Mouse (Mus musculus): ENCODE data around the gene Cacna2d2. TPM values are rescaled to one million over a fixed set of nuclear protein-coding genes. Genes with fewer than 3 reads are reported as not detected.

Gene Cacna2d2
- polyA plus RNA-seq, 2 experiments, result 0.29 to 9.3 TPM

DNA sequence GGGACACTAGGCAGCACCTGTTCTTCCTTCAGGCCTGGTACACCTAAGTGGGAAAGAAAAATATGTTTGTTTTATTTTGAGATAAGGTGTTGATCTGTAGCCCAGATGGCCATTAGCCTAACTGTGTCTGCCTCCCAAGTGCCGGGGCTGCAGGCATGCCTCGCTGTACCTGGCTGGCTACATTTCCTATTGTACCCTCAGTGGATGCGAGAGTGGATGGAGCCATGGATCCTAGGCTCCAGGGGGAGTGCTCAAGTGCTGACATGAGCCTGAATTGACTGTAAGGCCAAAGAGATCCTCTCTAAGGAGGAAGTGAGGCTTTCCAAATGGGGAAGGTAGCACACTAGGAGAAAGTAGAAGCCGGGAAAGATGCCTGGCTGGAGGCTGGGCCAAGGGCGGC is 148.5 kb downstream of the Cacna2d2 start:
- ATAC-seq (ENCODE audit: low FRiP score, low read depth), result no peak
- no peaks in the 10 kb centered on the region for H3K9me3 ChIP-seq (ENCODE audit: control insufficient read depth, low read length)
- H3K4me1 ChIP-seq (ENCODE audit: control insufficient read depth, insufficient read depth, low read length), result peaks cover 39% of the 10 kb centered on the region
- no peaks in the 10 kb centered on the region for H3K27me3 ChIP-seq (ENCODE audit: control insufficient read depth, insufficient read depth, low read length)
- no peak for TF ChIP-seq POLR2A (IDR thresholded peaks at IDR 0.05; ENCODE audit: borderline replicate concordance, extremely low read depth, insufficient read depth, insufficient read length)
- no peak overlapping the region for H3K9ac ChIP-seq (ENCODE audit: low read depth, low read length, severe bottlenecking)
- WGBS, result 77% methylated on average over 5 of the region's 5 CpGs
- H3K4me3 ChIP-seq (replicated peaks; ENCODE audit: low read length), result no peak overlapping the region
- no peak overlapping the region for H3K27ac ChIP-seq (replicated peaks; ENCODE audit: low read depth, low read length)
- DNase-seq (ENCODE audit: low spot score), result no peak
- H3K36me3 ChIP-seq (ENCODE audit: control insufficient read depth, insufficient read depth, low read length), result peaks cover 16% of the 10 kb centered on the region
- no peak overlapping the region for H3K4me2 ChIP-seq (replicated peaks; ENCODE audit: low read depth, low read length, severe bottlenecking)

DNA sequence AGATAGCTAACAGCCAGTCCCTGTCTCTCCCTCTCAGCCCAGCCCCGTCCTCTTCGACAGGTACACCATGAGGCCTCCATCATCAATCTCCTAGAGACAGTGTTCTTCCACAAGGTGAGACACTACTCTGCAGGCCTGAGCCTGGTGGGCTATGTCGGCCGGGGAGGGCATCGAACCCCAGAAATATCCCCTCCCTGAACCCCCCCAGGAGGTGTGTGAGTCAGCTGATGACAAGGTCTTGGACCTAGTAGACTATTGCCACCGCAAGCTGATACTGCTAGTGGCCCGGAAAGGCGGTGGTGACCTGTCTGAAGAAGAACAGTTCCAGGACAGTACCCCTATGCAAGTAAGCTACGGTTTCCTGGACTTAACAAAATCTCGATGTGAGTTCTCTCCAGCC is 149.4 kb downstream of the Cacna2d2 start:
- Histone ChIP-seq H3K4me2 (replicated peaks; ENCODE audit: low read depth, low read length, severe bottlenecking) (no peak overlapping the region), H3K4me1 (ENCODE audit: control insufficient read depth, insufficient read depth, low read length) (peaks cover 46% of the 10 kb centered on the region), H3K9me3 (ENCODE audit: control insufficient read depth, low read length) (no peaks in the 10 kb centered on the region), H3K9ac (ENCODE audit: low read depth, low read length, severe bottlenecking) (no peak overlapping the region), H3K27me3 (ENCODE audit: control insufficient read depth, insufficient read depth, low read length) (no peaks in the 10 kb centered on the region), H3K27ac (replicated peaks; ENCODE audit: low read depth, low read length) (no peak overlapping the region), H3K36me3 (ENCODE audit: control insufficient read depth, insufficient read depth, low read length) (peaks cover 15% of the 10 kb centered on the region), H3K4me3 (replicated peaks; ENCODE audit: low read length) (no peak overlapping the region)
- 88% methylated on average over 10 of the region's 10 CpGs for WGBS
- TF ChIP-seq POLR2A (IDR thresholded peaks at IDR 0.05; ENCODE audit: borderline replicate concordance, extremely low read depth, insufficient read depth, insufficient read length), result no peak
- DNase-seq (ENCODE audit: low spot score) (no peak), ATAC-seq (ENCODE audit: low FRiP score, low read depth) (no peak)

DNA sequence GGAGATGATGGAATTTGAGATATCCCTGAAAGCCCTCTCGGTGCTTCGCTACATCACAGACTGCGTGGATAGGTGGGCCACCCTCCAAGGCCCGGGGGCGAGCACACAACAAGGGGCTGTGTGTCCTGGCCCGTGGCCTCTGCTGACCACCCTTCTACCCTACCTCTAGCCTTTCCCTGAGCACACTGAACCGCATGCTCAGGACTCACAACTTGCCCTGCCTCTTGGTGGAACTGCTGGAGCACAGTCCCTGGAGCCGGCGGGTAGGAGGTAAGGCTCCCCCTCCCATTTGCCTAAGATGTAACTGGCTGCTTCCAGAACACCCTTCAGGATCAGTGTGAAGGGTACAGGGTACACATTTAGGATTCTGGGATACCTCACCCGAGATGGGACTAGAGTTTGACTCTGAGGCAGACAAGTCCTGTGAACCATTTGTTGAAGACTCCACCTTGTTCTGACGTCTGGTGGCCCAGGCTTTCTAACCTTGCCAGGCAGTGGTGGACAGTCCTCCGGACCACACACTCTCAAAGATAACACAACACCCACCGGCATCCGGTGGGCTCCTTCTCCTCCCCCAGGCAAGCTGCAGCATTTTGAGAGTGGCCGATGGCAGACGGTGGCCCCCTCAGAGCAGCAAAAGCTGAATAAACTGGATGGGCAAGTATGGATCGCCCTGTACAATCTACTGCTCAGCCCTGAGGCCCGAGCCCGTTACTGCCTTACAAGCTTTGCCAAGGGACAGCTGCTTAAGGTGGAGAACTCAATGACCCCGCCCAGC is 150.1 kb downstream of the Cacna2d2 start:
- Histone ChIP-seq H3K9ac (ENCODE audit: low read depth, low read length, severe bottlenecking) (no peak overlapping the region), H3K4me1 (ENCODE audit: control insufficient read depth, insufficient read depth, low read length) (peaks cover 47% of the 10 kb centered on the region), H3K27ac (replicated peaks; ENCODE audit: low read depth, low read length) (no peak overlapping the region), H3K4me3 (replicated peaks; ENCODE audit: low read length) (no peak overlapping the region), H3K27me3 (ENCODE audit: control insufficient read depth, insufficient read depth, low read length) (no peaks in the 10 kb centered on the region), H3K9me3 (ENCODE audit: control insufficient read depth, low read length) (no peaks in the 10 kb centered on the region), H3K4me2 (replicated peaks; ENCODE audit: low read depth, low read length, severe bottlenecking) (no peak overlapping the region), H3K36me3 (ENCODE audit: control insufficient read depth, insufficient read depth, low read length) (peaks cover 9% of the 10 kb centered on the region)
- ATAC-seq (ENCODE audit: low FRiP score, low read depth) (no peak), DNase-seq (ENCODE audit: low spot score) (no peak)
- no peak for TF ChIP-seq POLR2A (IDR thresholded peaks at IDR 0.05; ENCODE audit: borderline replicate concordance, extremely low read depth, insufficient read depth, insufficient read length)
- 74% methylated on average over 20 of the region's 20 CpGs for whole genome bisulfite sequencing

DNA sequence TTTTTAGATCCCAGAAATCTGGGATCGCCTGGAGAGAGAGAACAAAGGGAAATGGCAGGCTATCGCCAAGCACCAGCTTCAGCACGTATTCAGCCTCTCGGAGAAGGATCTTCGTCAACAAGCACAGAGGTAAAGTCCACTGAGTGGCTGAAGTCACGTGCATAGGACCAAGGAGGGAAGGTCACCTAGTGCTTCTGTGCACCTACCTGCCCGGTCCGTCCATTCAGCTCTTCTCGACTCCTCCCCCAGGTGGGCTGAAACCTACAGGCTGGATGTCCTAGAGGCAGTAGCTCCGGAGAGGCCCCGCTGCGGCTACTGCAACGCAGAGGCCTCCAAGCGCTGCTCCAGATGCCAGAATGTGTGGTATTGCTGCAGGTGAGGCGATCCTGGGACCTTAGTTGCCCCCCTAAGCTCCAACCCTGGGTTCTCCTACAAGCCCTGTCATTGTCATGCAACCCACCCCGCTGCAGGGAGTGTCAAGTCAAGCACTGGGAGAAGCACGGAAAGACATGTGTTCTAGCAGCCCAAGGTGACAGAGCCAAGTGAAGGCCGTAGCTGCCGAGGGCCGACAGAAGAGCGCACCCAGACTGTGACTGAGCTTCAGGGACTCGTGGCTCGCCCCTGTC is 151.2 kb downstream of the Cacna2d2 start:
- H3K27ac ChIP-seq (replicated peaks; ENCODE audit: low read depth, low read length), result peak overlapping the region; percentile 85
- H3K4me1 ChIP-seq (ENCODE audit: control insufficient read depth, insufficient read depth, low read length), result peaks cover 48% of the 10 kb centered on the region
- no peaks in the 10 kb centered on the region for H3K9me3 ChIP-seq (ENCODE audit: control insufficient read depth, low read length)
- no peaks in the 10 kb centered on the region for H3K36me3 ChIP-seq (ENCODE audit: control insufficient read depth, insufficient read depth, low read length)
- H3K4me2 ChIP-seq (replicated peaks; ENCODE audit: low read depth, low read length, severe bottlenecking), result peak overlapping the region; percentile 98
- WGBS, result 27% methylated on average over 23 of the region's 23 CpGs
- DNase-seq (ENCODE audit: low spot score), result no peak
- TF ChIP-seq POLR2A (IDR thresholded peaks at IDR 0.05; ENCODE audit: borderline replicate concordance, extremely low read depth, insufficient read depth, insufficient read length), result no peak
- no peaks in the 10 kb centered on the region for H3K27me3 ChIP-seq (ENCODE audit: control insufficient read depth, insufficient read depth, low read length)
- H3K4me3 ChIP-seq (replicated peaks; ENCODE audit: low read length), result peak overlapping the region; percentile 85
- H3K9ac ChIP-seq (ENCODE audit: low read depth, low read length, severe bottlenecking), result peak overlapping the region; percentile 69
- no peak for ATAC-seq (ENCODE audit: low FRiP score, low read depth)

DNA sequence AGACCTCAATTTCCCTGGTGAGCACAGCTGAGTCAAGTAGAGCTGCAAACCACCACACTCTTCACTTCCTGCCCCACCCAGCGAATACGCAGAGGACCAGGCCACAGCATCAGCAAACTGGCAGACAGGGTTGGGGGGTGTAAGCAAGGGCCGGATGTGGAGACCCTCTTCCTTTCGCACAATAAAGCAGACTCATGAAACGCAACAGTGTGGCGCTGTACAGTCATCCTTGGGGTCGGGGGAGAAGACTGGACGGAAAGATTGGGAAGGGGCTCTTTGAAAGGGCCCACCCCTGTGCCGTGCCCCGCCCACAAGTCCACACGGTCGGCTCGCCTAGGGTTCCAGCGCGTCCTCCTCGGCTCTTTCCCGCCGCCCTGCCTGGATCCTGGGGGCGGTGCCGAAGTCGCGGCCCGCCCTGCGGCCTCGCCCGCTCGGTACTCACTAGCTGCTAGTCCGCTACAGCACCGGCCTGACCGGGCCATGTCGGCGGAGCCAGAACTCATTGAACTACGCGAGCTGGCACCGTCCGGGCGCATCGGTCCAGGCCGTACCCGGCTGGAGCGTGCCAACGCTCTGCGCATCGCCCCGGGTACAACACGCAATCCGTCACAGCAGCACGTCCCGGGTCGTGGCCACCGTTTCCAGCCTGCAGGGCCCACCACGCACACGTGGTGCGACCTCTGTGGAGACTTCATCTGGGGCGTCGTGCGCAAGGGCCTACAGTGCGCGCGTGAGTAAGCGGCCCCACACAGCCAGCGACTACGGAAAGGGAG is 151.9 kb downstream of the Cacna2d2 start, which contains the start of gene Rassf1:
Gene Rassf1, plus strand, starts transcription at position 439 of the 773 bp plus-strand sequence.
- H3K4me3 ChIP-seq (replicated peaks; ENCODE audit: low read length), result peak within 1 kb of the TSS; percentile 85
- peak within 1 kb of the TSS; percentile 98 for H3K4me2 ChIP-seq (replicated peaks; ENCODE audit: low read depth, low read length, severe bottlenecking)
- no peaks in the 10 kb centered on the region for H3K9me3 ChIP-seq (ENCODE audit: control insufficient read depth, low read length)
- under 1% methylated on average over 55 of the region's 63 CpGs for WGBS
- peak; percentile 52; the same call in 1 of the 2 replicates for TF ChIP-seq POLR2A (IDR thresholded peaks at IDR 0.05; ENCODE audit: borderline replicate concordance, extremely low read depth, insufficient read depth, insufficient read length)
- H3K36me3 ChIP-seq (ENCODE audit: control insufficient read depth, insufficient read depth, low read length), result peaks cover 4% of the 10 kb centered on the region; the same call in 1 of the 2 replicates
- peaks cover 52% of the 10 kb centered on the region for H3K4me1 ChIP-seq (ENCODE audit: control insufficient read depth, insufficient read depth, low read length)
- peak within 1 kb of the TSS; percentile 85 for H3K27ac ChIP-seq (replicated peaks; ENCODE audit: low read depth, low read length)
- DNase-seq (ENCODE audit: low spot score), result peak; percentile 83
- ATAC-seq (ENCODE audit: low FRiP score, low read depth), result peak; percentile 58
- H3K9ac ChIP-seq (ENCODE audit: low read depth, low read length, severe bottlenecking), result peak within 1 kb of the TSS; percentile 69
- no peaks in the 10 kb centered on the region for H3K27me3 ChIP-seq (ENCODE audit: control insufficient read depth, insufficient read depth, low read length)

All from limb, embryonic 14.5 days (tissue).